Mouse (Mus musculus) layer of hippocampus, adult 8-10 months (tissue): ENCODE measurements around the gene 4931414P19Rik. TPM values are rescaled to one million over a fixed set of nuclear protein-coding genes. Genes with fewer than 3 reads are reported as not detected.
A peak's percentile ranks its signal among the peaks of the same experiment; 100 is the strongest.

Experiments
- DNase-seq, 2 experiments: peaks; one replicate each; pipeline ENCODE4 v3.0.0; 2022; ENCODE audit warnings: low spot score in 2 of 2
- total RNA-seq, 4 experiments: library from RNA; stranded (reverse); gene quantifications; 2 replicates each; pipeline ENCODE4 v1.2.4; 2022

4931414P19Rik gene
- total RNA-seq, 4 experiments from 2014 or later = 4.4 to 7.8 (median 6.1) TPM

GRCm38 (mm10) chr14:54583681-54584338, 22.0 kb downstream of the 4931414P19Rik start:
- peak in 1 of 2 experiments; percentile 54 for DNase-seq

GRCm38 (mm10) chr14:54582536-54582935, 23.3 kb downstream of the 4931414P19Rik start:
- DNase-seq = no peak

GRCm38 (mm10) chr14:54579638-54580037, 26.2 kb downstream of the 4931414P19Rik start:
- no peak for DNase-seq

- DNase-seq = no peak
Measured at GRCm38 (mm10) chr14:54578063-54578462, 27.7 kb downstream of the 4931414P19Rik start.

- DNase-seq = peak; percentile 37 to 56
Measured at GRCm38 (mm10) chr14:54577089-54577982, 28.5 kb downstream of the 4931414P19Rik start, which contains the start of gene Ajuba. TSS of gene Ajuba (minus strand) at chr14:54577558.

- no peak for DNase-seq
Measured at GRCm38 (mm10) chr14:54576241-54577088, 29.3 kb downstream of the 4931414P19Rik start.

GRCm38 (mm10) chr14:54575631-54576030, 30.2 kb downstream of the 4931414P19Rik start:
- DNase-seq = no peak

- DNase-seq = no peak
Measured at GRCm38 (mm10) chr14:54575031-54575430, 30.8 kb downstream of the 4931414P19Rik start.

GRCm38 (mm10) chr14:54574253-54574652, 31.5 kb downstream of the 4931414P19Rik start:
- no peak for DNase-seq

- no peak for DNase-seq
Measured at GRCm38 (mm10) chr14:54572790-54573736, 32.7 kb downstream of the 4931414P19Rik start.

- DNase-seq = no peak
Measured at GRCm38 (mm10) chr14:54572122-54572521, 33.7 kb downstream of the 4931414P19Rik start.

GRCm38 (mm10) chr14:54569451-54570392, 36.1 kb downstream of the 4931414P19Rik start:
- no peak for DNase-seq

GRCm38 (mm10) chr14:54568694-54569414, 36.9 kb downstream of the 4931414P19Rik start:
- DNase-seq = peak in 1 of 2 experiments; percentile 72

GRCm38 (mm10) chr14:54560527-54561242, 45.1 kb downstream of the 4931414P19Rik start:
- DNase-seq = no peak

- no peak for DNase-seq
Measured at GRCm38 (mm10) chr14:54557330-54557729, 48.5 kb downstream of the 4931414P19Rik start.

- peak; percentile 35 to 60 for DNase-seq
Measured at GRCm38 (mm10) chr14:54553975-54554769, 51.6 kb downstream of the 4931414P19Rik start, which contains the start of gene Haus4. TSS of gene Haus4 (minus strand) at chr14:54554616.
